Mouse (Mus musculus): ENCODE measurements around the gene Mast2. TPM values are rescaled to one million over a fixed set of nuclear protein-coding genes. Genes with fewer than 3 reads are reported as not detected.

Gene Mast2
- total RNA-seq, 2 experiments from 2014 or later: 8.3 to 12.2 TPM

DNA sequence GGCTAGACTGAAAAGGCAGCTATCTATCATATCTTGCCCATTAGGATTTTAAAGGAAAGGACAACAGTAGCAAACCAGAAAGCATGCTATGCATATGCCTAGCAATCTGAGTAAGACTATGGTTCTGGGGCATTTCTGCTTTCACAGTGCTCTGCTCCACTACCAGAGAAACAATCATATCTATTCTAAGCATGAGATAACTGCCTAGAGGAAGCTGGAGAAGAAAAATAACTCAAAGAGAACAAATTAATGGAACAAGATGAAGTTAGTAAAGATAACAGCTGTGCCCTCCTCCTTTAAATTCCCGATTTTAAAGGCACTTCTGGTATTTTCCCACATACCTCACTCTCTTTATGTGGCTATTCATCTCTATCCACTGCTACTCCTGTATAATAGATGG is 51.0 kb downstream of the Mast2 start:
- ATAC-seq (replicated peaks; ENCODE audit: poor library complexity, severe bottlenecking): no peak

DNA sequence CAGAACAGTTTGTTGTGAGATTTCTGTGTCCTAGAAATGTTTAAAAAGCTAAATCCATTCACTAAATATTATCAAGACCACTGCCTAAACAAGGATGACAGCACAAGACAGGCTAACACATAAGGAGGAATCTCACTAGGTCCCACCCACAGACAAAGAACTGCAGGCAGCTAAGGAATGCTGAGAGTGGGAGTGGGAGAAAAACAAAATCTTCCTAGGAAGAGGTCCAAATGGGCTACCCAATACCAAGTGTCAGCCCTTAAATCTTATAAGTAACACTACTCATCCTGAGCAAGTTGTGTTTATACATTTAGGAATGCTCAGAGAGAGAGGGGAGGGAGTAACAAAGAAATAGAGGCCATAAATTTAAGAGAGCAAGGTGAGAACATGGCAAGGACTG is 52.6 kb downstream of the Mast2 start:
- ATAC-seq (replicated peaks; ENCODE audit: poor library complexity, severe bottlenecking): no peak

DNA sequence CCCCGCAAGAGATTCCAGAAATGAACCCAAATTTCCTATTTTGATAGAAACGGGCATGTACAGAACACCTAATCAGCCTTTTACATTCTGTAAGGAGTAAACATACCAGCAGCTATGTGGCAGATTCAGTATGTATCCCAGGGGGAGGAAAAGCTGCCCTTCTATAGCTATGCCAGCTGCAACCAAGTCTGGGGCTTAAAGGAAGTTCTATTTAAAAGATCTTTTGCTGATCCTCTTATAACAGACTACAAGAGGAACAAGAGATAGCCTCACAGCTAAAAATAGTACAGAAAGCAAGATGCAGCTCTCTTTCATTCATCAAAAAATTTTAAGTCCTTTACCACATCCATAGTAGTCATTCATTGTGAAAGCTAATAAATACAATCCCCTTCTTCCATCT is 57.3 kb downstream of the Mast2 start:
- ATAC-seq (replicated peaks; ENCODE audit: poor library complexity, severe bottlenecking): no peak

DNA sequence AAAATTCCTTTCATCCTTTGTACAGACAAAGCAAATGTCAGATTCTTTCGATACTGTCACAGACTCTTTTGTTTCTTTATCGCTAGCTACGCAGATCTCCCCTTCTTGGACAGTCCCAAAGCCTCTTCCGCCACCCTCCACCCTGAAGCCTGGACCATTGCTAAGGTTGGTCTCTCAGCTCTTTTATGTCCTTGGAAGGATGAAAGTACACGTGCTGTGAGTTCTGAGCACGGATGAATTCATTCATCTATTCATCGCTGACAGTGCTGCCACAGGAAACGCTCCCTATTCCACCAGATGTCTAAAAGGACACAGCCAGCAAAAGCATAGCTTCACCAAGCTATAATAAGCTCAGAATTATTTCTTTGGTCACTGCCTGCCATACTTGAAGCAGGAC is 58.0 kb downstream of the Mast2 start:
- no peak for ATAC-seq (replicated peaks; ENCODE audit: poor library complexity, severe bottlenecking)

DNA sequence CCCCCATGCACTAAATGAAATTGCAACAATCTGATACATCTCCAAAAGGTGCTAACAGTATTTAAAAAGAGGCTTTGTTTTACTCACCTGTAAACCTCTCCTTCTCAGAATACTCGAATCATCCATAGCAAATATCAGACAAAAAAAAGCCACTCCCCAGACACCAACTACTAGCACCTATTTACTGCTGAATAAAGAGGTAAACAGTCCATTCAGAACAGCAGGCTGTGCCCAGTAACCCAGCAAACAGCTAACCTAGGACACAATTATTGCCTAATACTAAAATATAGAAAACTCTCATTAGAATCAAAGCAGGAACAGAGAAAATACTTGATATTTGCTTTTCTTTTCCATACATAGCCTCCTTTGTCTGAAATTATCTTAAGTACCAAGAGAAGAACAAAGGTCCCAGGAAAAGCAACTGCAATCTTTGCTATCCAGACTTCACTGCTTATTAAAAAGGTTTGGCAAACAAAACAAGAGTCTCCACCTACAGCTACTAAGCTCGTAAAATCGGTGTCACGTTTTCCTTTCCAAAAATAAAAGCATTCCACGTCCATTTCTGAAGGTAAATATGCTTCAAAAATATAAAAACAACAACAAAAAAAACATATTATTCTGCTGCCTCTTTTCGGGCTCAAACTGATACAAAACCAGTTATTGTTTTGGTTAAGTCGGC is 58.6 kb downstream of the Mast2 start:
- ATAC-seq (replicated peaks; ENCODE audit: poor library complexity, severe bottlenecking): no peak

DNA sequence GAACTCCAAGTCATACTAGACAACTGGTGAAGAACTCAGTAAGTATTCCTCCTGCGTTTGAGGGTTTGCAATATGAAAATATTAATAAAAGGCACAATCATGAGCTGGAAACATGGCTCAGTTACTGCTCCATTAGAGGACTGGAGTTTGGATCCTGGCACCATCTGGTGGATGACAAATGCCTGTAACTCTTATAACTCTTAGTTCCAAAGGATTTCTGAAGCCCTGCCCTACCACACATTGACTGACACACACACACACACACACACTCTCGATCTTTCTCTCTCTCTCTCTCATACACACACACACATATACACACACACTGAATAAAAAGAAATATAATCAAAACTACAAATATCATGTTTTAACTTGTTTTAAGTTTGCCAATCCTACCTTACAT is 60.1 kb downstream of the Mast2 start:
- ATAC-seq (replicated peaks; ENCODE audit: poor library complexity, severe bottlenecking): no peak

DNA sequence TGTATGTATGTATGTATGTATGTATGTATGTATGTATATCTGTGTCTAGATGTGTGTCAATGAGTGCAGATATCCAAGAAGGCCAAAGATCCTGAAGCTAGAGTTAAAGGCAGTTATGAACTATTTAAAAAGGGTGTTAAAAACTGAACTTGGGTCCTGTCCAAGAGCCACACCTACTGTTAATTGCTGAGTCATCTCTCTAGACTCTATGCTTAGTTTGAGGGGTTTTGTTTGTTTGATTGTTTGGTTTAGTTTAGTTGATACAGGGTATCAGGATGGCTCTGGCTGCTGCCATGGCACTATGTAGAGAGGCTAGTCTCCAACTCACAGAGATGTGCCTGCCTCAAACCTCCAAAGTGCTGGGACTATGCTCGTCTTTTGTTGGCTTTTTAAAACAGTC is 61.3 kb downstream of the Mast2 start:
- no peak for ATAC-seq (replicated peaks; ENCODE audit: poor library complexity, severe bottlenecking)

DNA sequence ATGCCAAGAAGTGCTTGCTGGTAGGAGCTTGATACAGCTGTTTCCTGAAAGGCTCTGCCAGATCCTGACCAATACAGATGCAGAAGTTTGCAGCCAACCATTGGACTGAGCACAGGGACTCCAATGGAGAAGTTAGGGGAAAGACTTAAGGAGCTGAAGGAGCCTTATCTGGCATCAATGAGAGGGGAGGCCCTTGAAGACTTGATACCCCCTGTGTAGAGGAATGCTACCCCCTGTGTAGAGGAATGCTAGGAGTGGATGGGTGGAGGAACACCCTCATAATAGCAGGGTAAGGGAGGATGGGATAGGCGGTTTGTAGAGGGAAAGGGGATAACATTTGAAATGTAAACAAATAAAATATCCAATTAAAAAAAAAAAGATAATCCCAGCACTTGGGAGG is 65.9 kb downstream of the Mast2 start:
- no peak for ATAC-seq (replicated peaks; ENCODE audit: poor library complexity, severe bottlenecking)

DNA sequence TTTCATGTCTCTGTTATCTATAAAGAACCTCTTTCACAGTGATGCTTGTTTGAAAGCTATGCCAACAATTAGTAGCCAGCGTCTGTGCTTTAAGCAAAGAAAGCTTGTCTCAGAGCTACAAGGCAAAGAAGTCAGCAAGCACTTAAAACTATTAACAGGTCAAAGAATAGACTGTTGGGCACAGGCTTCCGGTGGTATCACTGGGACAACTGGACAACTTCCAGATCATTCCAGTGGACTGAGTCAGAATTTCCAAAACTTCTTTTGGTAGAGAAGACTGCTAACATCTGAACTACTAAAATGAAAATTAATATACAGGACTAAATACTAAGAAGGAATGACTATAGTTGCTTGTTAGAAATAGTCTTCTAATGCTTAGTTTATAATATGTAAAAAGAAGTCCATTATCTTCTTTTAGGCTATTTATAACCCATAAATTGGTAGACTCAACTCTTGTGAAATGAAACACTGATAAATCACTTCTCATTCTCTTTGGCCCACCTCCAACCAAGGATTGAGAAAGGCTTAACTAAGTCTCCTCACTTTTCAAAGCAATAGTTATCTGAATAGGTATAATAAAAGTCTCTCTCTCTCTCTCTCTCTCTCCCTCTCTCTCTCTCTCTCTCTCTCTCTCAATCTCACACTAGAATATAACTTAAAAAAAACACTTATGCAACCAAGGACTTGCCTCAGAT is 85.9 kb downstream of the Mast2 start:
- ATAC-seq (replicated peaks; ENCODE audit: poor library complexity, severe bottlenecking): no peak

DNA sequence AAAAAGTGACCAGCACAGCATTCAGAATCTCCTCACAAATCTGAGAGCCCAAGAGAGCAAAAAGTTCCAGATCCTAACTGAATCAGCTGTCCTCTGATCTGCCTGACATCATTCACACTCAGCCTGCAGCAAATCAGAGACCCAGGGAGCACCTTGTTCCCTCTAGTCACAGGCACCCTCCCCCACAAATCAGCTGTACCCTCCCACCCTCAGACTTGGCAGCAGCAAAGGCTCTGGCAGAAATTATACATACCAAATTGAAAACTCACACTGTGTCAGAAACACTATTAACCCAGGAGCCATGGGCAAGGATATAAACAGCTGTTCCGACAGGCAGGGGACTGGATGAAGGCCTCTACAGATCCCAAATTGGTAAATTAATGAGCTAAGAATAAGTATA is 92.3 kb downstream of the Mast2 start:
- no peak for ATAC-seq (replicated peaks; ENCODE audit: poor library complexity, severe bottlenecking)

DNA sequence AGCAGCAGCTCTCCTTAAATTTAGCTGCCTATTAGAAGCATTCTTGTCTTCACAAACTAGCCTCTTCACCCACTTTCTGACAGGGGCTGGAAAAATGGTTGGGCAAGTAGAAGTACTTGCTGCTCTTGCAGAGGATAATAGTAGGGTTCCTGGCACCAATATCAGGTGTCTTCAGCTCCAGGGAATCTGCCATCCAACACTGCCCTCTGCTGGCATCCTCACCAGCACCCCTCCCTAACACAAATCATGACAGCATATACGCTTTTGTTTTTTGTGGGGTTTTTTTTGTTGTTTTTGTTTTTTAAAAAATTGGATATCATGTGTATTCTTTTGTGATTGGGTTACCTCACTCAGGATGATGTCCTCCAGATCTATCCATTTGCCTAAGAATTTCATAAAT is 105.9 kb downstream of the Mast2 start:
- no peak for ATAC-seq (replicated peaks; ENCODE audit: poor library complexity, severe bottlenecking)

DNA sequence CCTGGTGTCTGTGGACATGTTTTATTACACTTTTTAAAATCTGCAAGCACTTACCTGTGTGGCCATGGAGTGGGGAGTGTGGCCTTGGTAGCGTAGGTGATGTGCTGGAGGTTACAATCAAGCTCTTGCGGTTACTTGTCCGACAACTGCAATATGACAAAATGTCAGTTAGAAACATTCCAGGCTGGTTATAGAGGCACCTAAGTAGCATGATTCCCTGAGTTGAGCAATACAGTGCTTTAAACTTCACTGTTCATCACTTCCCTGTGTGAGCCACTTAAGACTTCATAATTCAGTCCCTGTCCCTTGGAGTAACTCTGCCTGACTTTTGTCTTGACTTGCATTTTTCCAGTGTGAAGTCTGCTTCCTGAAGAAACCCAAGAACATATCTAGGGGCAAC is 111.1 kb downstream of the Mast2 start:
- no peak for ATAC-seq (replicated peaks; ENCODE audit: poor library complexity, severe bottlenecking)

DNA sequence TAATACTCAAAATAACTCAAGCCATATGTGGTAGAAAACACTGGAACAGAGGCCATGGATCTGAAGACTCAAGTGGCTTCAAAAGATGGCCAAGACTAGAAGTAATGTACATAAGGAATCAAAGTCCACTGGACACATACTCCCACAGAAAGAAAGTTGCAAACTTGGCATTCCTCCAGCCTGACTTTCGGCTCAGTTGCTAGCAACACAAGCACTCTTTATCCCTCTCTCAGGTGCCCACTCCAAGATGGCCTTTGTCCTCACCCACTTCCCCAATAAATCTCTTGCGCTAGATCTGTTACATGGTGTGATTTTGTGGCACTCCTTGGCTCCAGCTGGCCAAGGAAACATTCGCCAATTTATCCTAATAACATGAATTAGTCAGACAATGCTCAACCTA is 111.5 kb downstream of the Mast2 start:
- no peak for ATAC-seq (replicated peaks; ENCODE audit: poor library complexity, severe bottlenecking)

DNA sequence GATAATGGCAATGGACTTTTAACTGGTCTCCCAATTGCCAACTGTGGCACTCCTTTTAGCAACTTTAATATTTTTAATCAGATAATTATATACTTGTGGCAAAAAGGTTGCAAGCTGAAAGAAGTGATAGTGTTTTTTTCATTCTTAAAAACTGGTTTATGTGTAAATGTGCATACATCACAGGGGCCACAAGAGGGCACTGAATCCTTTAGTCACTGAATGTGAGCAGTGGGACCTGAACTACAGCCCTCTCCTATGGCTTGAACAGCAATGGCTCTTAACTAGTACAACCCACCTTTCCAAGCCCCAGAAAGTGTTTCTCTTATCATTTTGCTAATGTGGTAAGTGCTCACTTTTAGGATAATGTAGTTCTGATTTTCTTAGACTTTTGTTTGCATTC is 121.9 kb downstream of the Mast2 start:
- ATAC-seq (replicated peaks; ENCODE audit: poor library complexity, severe bottlenecking): peak; percentile 56

DNA sequence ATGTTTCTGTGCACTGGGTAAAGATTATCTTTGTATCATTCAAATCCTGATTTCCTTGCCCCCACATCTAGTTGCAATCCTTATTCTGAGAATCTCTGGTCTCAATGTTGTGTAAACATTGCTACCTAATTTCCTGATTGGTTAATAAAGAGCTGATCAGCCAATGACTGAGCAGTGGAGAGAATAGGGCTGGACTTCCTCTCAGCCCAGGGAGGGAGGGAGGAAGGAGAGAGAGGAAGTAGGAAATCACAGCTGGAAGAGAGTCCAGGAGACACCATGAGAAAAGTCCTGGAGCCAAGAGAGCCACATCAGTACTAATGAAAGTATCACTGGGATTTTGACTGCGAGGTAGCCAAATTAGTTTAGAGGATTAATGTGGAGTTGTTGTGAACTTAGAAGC is 127.7 kb downstream of the Mast2 start:
- ATAC-seq (replicated peaks; ENCODE audit: poor library complexity, severe bottlenecking): peak; percentile 58

DNA sequence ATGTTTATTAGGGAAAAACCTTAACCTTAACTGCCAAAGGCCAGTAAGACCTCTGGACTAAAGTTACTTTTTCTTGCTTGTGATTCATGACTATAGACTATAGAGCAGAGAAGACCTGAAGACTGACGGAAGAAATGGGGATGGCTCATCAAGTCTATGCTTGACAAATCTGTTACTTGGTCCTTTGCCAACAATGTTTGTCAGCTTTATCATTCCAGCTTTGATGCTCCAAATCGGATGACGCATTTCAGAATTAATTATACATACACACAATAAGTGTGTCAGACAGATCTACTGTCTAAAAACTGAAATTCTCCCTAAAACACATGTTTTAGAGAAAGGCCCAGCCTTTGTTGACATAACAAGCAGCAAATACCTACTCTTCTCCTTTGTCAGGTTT is 134.7 kb downstream of the Mast2 start:
- no peak for ATAC-seq (replicated peaks; ENCODE audit: poor library complexity, severe bottlenecking)

DNA sequence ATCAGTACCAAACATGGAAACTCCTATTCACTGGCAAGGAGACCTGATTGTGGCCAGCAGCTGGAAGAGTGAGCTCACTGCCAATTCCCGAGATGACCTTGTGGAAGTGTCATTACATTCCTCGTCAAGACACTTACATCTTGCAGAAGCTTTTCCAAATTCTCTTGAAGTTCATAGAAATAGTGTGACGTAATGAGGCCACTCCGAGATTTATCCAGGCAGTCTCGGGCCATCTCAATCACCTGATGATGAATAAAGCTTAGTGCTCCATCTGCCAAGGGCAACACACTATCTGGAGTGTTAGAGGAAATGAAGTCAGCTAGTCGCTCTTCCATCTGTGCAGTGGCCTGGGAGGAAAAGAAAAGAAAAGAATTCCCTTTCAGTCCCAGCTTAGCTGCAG is 141.9 kb downstream of the Mast2 start:
- no peak for ATAC-seq (replicated peaks; ENCODE audit: poor library complexity, severe bottlenecking)

DNA sequence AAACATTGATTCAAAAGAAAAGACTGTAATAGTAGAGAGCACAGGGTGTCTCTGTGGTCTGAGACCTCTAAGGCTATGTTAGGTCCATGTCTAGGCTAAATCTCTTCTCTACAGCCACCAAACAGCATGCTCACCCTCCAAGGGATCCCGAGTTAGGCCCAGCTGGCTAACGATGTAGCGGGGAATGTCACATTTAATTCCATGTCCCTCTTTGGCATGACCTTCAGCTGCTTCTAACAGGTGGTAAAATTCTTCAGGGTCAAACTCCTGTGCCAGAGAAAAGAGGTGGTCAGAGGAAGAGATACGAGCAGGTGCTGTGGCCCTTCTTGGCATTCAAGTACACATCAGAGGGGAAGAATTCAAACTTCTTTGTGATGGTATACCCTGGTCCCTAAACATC is 146.4 kb downstream of the Mast2 start:
- ATAC-seq (replicated peaks; ENCODE audit: poor library complexity, severe bottlenecking): no peak

DNA sequence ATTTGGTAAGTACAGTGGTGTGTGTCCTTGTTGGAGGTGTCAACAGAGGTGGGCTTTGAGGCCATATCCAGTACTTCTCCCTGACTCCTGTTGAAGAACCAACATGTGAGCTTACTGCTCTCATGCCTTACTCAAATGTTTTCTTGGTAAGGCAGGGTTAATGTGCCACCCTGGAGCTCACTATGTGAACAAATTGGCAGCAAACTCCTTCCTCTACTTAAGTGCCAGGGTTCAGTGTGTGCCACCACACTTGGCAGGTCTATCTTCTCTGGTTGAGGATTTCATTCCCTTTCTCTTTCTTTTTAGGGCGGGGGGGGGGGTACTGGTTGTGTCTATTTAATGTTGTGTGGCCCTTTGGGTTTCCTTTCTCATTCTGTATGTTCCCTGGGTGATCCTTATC is 159.4 kb downstream of the Mast2 start:
- ATAC-seq (replicated peaks; ENCODE audit: poor library complexity, severe bottlenecking): no peak

DNA sequence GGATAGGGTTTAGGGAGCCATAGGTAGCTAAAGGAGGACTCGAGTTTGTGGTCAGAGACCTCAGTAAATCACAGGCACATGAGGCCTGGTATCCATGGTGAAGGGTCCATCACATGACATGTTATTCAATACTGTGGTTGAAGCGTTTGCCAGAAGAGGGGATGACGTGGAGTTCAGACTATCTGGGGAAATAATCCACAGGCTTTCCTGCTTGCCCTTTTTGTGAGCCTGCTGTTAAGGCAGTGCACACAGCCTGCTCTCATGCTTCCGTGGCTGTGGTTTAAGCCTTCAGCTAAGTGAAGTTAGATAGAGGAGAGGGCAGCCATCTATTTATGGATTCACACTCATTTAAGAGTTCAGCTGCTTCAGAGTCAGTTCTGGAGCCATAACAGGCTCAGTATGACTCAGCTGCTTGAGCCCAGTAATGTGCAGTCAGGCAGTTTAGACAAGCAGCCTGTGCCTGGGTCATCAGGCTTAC is 163.1 kb downstream of the Mast2 start:
- peak; percentile 82 for ATAC-seq (replicated peaks; ENCODE audit: poor library complexity, severe bottlenecking)

DNA sequence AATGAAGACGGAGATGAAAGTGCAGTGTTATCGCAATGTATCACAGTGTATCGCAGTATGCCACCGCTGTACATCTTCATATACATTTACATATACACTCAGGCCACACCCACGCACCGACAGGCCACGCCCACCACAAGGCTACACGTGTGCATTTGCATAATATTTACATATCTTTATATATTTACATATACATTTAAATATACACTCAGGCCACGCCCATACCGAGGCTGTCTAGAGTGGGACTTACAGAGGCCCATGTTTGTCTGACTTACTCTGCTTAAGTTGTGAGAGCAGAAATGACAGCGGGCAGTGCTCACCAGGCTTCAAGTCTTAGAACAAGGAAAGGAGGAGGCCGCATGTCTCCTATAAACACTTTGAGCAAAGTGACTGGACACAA is 170.7 kb downstream of the Mast2 start:
- ATAC-seq (replicated peaks; ENCODE audit: poor library complexity, severe bottlenecking): no peak

DNA sequence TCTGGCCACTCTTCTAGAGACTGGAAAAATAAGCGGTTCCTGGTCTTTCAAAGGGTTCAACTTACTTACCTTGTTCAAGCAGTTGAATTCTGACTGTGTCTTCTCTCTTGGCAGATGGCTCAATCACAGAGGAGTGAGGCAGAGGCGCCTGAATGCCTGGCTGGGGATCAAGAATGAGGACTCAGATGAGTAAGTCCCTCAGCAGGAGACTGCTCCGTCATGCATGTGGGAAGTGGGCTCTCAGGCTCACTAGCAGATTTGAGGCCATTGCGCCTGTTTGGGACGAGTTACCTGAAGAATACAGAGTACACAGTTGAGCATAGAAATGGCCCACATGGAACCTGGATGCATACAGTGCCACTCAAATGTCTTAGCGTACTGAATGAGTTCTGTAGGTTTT is 172.4 kb downstream of the Mast2 start:
- no peak for ATAC-seq (replicated peaks; ENCODE audit: poor library complexity, severe bottlenecking)

Measured in granulocyte monocyte progenitor cell, adult 5-6 weeks (primary cell).